Mouse (Mus musculus) forebrain, embryonic 10.5 days (tissue): Measurements from ENCODE around the gene Zfp68. TPM values are rescaled to one million over a fixed set of nuclear protein-coding genes. Genes with fewer than 3 reads are reported as not detected.
A peak's percentile ranks its signal among the peaks of the same experiment; 100 is the strongest.
"Not testable (repeated sequence)": the region's sequence is repeated elsewhere in the genome, so short reads cannot be mapped to it uniquely, and the experiment has no call there.

Experiments
- DNase-seq: peaks from one replicate; pipeline ENCODE4 v3.0.0-alpha.2; 2017; ENCODE audit warnings: low spot score; ENCODE audit errors: extremely low spot score
- H3K27ac ChIP-seq: fragments of 300-500 bp; sonication (generic); 2 replicates; pipeline ENCODE4 v1.5.1; 2016; ENCODE audit warnings: mild to moderate bottlenecking
- H3K27me3 ChIP-seq: fragments of 300-500 bp; sonication (generic); 2 replicates; pipeline ENCODE4 v1.6.1; 2016; ENCODE audit warnings: mild to moderate bottlenecking; ENCODE audit not compliant: poor library complexity, severe bottlenecking
- H3K36me3 ChIP-seq: fragments of 300-500 bp; sonication (generic); replicated peaks from 2 replicates; pipeline ENCODE4 v1.6.1; 2016; ENCODE audit warnings: mild to moderate bottlenecking, moderate library complexity
- H3K4me1 ChIP-seq: fragments of 300-500 bp; sonication (generic); 2 replicates; pipeline ENCODE4 v1.6.1; 2016
- H3K4me3 ChIP-seq: fragments of 300-500 bp; sonication (generic); 2 replicates; pipeline ENCODE4 v1.5.1; 2016; ENCODE audit warnings: mild to moderate bottlenecking, moderate library complexity
- H3K9me3 ChIP-seq: fragments of 300-500 bp; sonication (generic); 2 replicates; pipeline ENCODE4 v1.6.1; 2016; ENCODE audit warnings: mild to moderate bottlenecking, moderate library complexity
- WGBS: fragments of 180-500 bp; shearing (Covaris S2); methylation state at CpG from one replicate; pipeline ENCODE4 v1.1.7; 2016; 5-methylcytosine and 5-hydroxymethylcytosine counted together
- microRNA-seq: library from miRNA; unstranded; fragments of <30 nt; microRNA quantifications from one replicate; pipeline ENCODE4, GENCODE M21; 2017
- polyA plus RNA-seq: library from polyadenylated mRNA; unstranded; fragments of >200 nt; fragmentation: Nextera tagmentation; extraction: Ambion mirVana; gene quantifications from 2 replicates; pipeline ENCODE4 v1.2.1, GENCODE M21; 2016

The Zfp68 gene
- polyA plus RNA-seq, 1 experiment from 2014 or later, result 50.6 TPM

- peaks cover 48% of the 10 kb centered on the region for H3K9me3 ChIP-seq
- peaks cover 6% of the 10 kb centered on the region for H3K4me1 ChIP-seq
- WGBS, result 90% methylated on average over 1 of the region's 1 CpGs
- peaks cover 51% of the 10 kb centered on the region for H3K36me3 ChIP-seq
- no peak for DNase-seq
- no peaks in the 10 kb centered on the region for H3K27me3 ChIP-seq
- no peak overlapping the region for H3K27ac ChIP-seq
- H3K4me3 ChIP-seq, result peak overlapping the region; percentile 93
Measured at GRCm38 (mm10) chr5:138618353-138618752, 1.2 kb downstream of the Zfp68 start.

- H3K27ac ChIP-seq, result no peak overlapping the region
- H3K9me3 ChIP-seq, result peaks cover 20% of the 10 kb centered on the region
- WGBS, result 89% methylated on average over 6 of the region's 6 CpGs
- H3K36me3 ChIP-seq, result no peaks in the 10 kb centered on the region
- no peak overlapping the region for H3K4me3 ChIP-seq
- no peak for DNase-seq
- no peaks in the 10 kb centered on the region for H3K4me1 ChIP-seq
- H3K27me3 ChIP-seq, result no peaks in the 10 kb centered on the region
Measured at GRCm38 (mm10) chr5:138587396-138587795, 32.2 kb downstream of the Zfp68 start.

GRCm38 (mm10) chr5:138571623-138572022 lies 47.9 kb downstream of the Zfp68 start:
- H3K9me3 ChIP-seq, result no peaks in the 10 kb centered on the region

GRCm38 (mm10) chr5:138564612-138565011 lies 54.9 kb downstream of the Zfp68 start, which contains the start of gene 1700123K08Rik:
TSS of gene 1700123K08Rik (minus strand) at chr5:138564712.
- not testable (repeated sequence) for H3K4me1 ChIP-seq, H3K36me3 ChIP-seq, H3K27me3 ChIP-seq, H3K4me3 ChIP-seq, DNase-seq, H3K9me3 ChIP-seq, H3K27ac ChIP-seq
- 82% methylated on average over 2 of the region's 2 CpGs for WGBS

More at GRCm38 (mm10) chr5:138571623-138572022, 47.9 kb downstream of the Zfp68 start:
- no peaks in the 10 kb centered on the region for H3K36me3 ChIP-seq
- WGBS, result 53% methylated on average over 4 of the region's 4 CpGs
- no peak overlapping the region for H3K27ac ChIP-seq
- H3K4me1 ChIP-seq, result no peaks in the 10 kb centered on the region
- no peaks in the 10 kb centered on the region for H3K27me3 ChIP-seq
- no peak overlapping the region for H3K4me3 ChIP-seq
- DNase-seq, result no peak

Small RNAs within 50 kb of the gene (microRNA-seq; reads per million reads assigned to microRNA genes)
- gene Gm24082, result not detected

Other genes with a start within 250 kb of the Zfp68 start
- 37.9 and 39.3 TPM in 2 replicates for gene Zfp157, start 178.3 kb downstream of the Zfp68 start, polyA plus RNA-seq
- not detected in 2 replicates for gene 1700123K08Rik, start 55.0 kb downstream of the Zfp68 start, polyA plus RNA-seq
- 9.1 and 9.6 TPM in 2 replicates for gene A430033K04Rik, start 3.1 kb upstream of the Zfp68 start, polyA plus RNA-seq
- 2.9 and 4.5 TPM in 2 replicates for gene Fam20c, start 134.8 kb upstream of the Zfp68 start, polyA plus RNA-seq
- not detected in 2 replicates for gene Gm5294, start 200.3 kb upstream of the Zfp68 start, polyA plus RNA-seq